Mouse (Mus musculus) myocyte (in vitro differentiated cells): ENCODE data around the gene Krt88. TPM values are rescaled to one million over a fixed set of nuclear protein-coding genes. Genes with fewer than 3 reads are reported as not detected.

ENCODE experiments used
- H3K27me3 ChIP-seq: one replicate; pipeline ENCODE4 v1.6.1; 2011; ENCODE audit not compliant: control insufficient read depth, insufficient read depth, insufficient read length
- H3K36me3 ChIP-seq: one replicate; pipeline ENCODE4 v1.6.1; 2011; ENCODE audit not compliant: control insufficient read depth, insufficient read depth
- H3K4me2 ChIP-seq: one replicate; pipeline ENCODE4 v1.6.1; 2011; ENCODE audit warnings: low read depth, control low read depth
- H3K4me3 ChIP-seq: one replicate; pipeline ENCODE4 v1.5.1; 2011; ENCODE audit warnings: mild to moderate bottlenecking, control low read depth, moderate library complexity
- H3K79me2 ChIP-seq: one replicate; pipeline ENCODE4 v1.6.1; 2011; ENCODE audit not compliant: control insufficient read depth, insufficient read depth
- H3ac ChIP-seq: one replicate; pipeline ENCODE4 v1.6.1; 2011; ENCODE audit not compliant: control insufficient read depth, insufficient read length
- CEBPB ChIP-seq: IDR thresholded peaks from 2 replicates; pipeline ENCODE4 v1.6.1; 2011; ENCODE audit warnings: mild to moderate bottlenecking, moderate library complexity; ENCODE audit not compliant: poor library complexity, insufficient read depth, severe bottlenecking
- E2F4 ChIP-seq: IDR thresholded peaks from one replicate; pipeline ENCODE4 v1.6.1; 2011; ENCODE audit warnings: mild to moderate bottlenecking, control low read depth, moderate library complexity; ENCODE audit not compliant: insufficient read depth
- MAX ChIP-seq: IDR thresholded peaks from one replicate; pipeline ENCODE4 v1.6.1; 2011; ENCODE audit warnings: low read depth, mild to moderate bottlenecking, control low read depth
- MYOD1 ChIP-seq, 3 experiments: IDR thresholded peaks; one replicate each; pipeline ENCODE4 v1.6.1; 2011; ENCODE audit warnings: control low read depth in 2 of 3, low read depth in 2 of 3, mild to moderate bottlenecking in 2 of 3, moderate library complexity in 1 of 3; ENCODE audit not compliant: insufficient read length in 2 of 3, control insufficient read depth in 1 of 3
- MYOG ChIP-seq, 3 experiments: IDR thresholded peaks; one replicate each; pipeline ENCODE4 v1.6.1; 2011; ENCODE audit warnings: control low read depth in 2 of 3, low read depth in 2 of 3, mild to moderate bottlenecking in 2 of 3; ENCODE audit not compliant: insufficient read length in 2 of 3, control insufficient read depth in 1 of 3, insufficient read depth in 1 of 3
- POLR2A ChIP-seq: IDR thresholded peaks from one replicate; pipeline ENCODE4 v1.6.1; 2011; ENCODE audit warnings: low read depth, mild to moderate bottlenecking, control low read depth, moderate library complexity; ENCODE audit not compliant: insufficient read length
- POLR2AphosphoS2 ChIP-seq: IDR thresholded peaks from one replicate; pipeline ENCODE4 v1.6.1; 2011; ENCODE audit warnings: low read depth, control low read depth; ENCODE audit not compliant: insufficient read length
- REST ChIP-seq: IDR thresholded peaks from one replicate; pipeline ENCODE4 v1.6.1; 2011; ENCODE audit warnings: mild to moderate bottlenecking, control low read depth, moderate library complexity; ENCODE audit not compliant: insufficient read depth, insufficient read length
- SRF ChIP-seq: IDR thresholded peaks from one replicate; pipeline ENCODE4 v1.6.1; 2011; ENCODE audit warnings: low read depth; ENCODE audit not compliant: control insufficient read depth, insufficient read length
- TCF12 ChIP-seq: IDR thresholded peaks from one replicate; pipeline ENCODE4 v1.6.1; 2011; ENCODE audit warnings: mild to moderate bottlenecking, control low read depth; ENCODE audit not compliant: poor library complexity, insufficient read depth, severe bottlenecking
- TCF3 ChIP-seq: IDR thresholded peaks from one replicate; pipeline ENCODE4 v1.6.1; 2011; ENCODE audit warnings: low read depth, control low read depth; ENCODE audit not compliant: insufficient read length
- USF1 ChIP-seq: IDR thresholded peaks from one replicate; pipeline ENCODE4 v1.6.1; 2011; ENCODE audit warnings: low read depth, mild to moderate bottlenecking, control low read depth, moderate library complexity
- polyA plus RNA-seq: library from polyadenylated mRNA; unstranded; fragments of >200 nt; fragmentation: generic; extraction: Trizol; gene quantifications from one replicate; pipeline ENCODE4 v1.2.1, GENCODE M21; 2012; ENCODE audit warnings: missing spikeins

Gene Krt88
- polyA plus RNA-seq, 1 experiment = not detected

- TF ChIP-seq REST = no peak
- no peak for TF ChIP-seq POLR2AphosphoS2
- no peak overlapping the region for H3K4me3 ChIP-seq
- no peaks in the 10 kb centered on the region for H3K36me3 ChIP-seq
- H3ac ChIP-seq = no peak overlapping the region
- H3K4me2 ChIP-seq = peak overlapping the region; percentile 45
- no peaks in the 10 kb centered on the region for H3K79me2 ChIP-seq
- H3K27me3 ChIP-seq = no peaks in the 10 kb centered on the region
Observed at GRCm38 (mm10) chr15:101455292-101455691, 7.7 kb downstream of the Krt88 start.

GRCm38 (mm10) chr15:101455891-101456290 lies 8.3 kb downstream of the Krt88 start:
- Histone ChIP-seq H3K4me2 (no peak overlapping the region), H3K36me3 (no peaks in the 10 kb centered on the region), H3K27me3 (no peaks in the 10 kb centered on the region), H3K4me3 (no peak overlapping the region), H3ac (no peak overlapping the region), H3K79me2 (no peaks in the 10 kb centered on the region)
- TF ChIP-seq MYOG (IDR thresholded peaks at IDR 0.05; ENCODE audit: control insufficient read depth in 1 of 3, insufficient read depth in 1 of 3, insufficient read length in 2 of 3, low read depth in 2 of 3) = no peak
- TF ChIP-seq E2F4 = no peak

GRCm38 (mm10) chr15:101458361-101458930 lies 10.9 kb downstream of the Krt88 start:
- Histone ChIP-seq H3ac (no peak overlapping the region), H3K79me2 (no peaks in the 10 kb centered on the region), H3K36me3 (no peaks in the 10 kb centered on the region), H3K4me3 (no peak overlapping the region), H3K27me3 (peaks cover 23% of the 10 kb centered on the region), H3K4me2 (no peak overlapping the region)
- TF ChIP-seq MYOD1 (IDR thresholded peaks at IDR 0.05; ENCODE audit: control insufficient read depth in 1 of 3, insufficient read length in 2 of 3, low read depth in 2 of 3) (no peak), SRF (no peak), POLR2AphosphoS2 (no peak), CEBPB (no peak), E2F4 (no peak), USF1 (no peak), REST (no peak), TCF12 (no peak), MAX (no peak), MYOG (IDR thresholded peaks at IDR 0.05; ENCODE audit: control insufficient read depth in 1 of 3, insufficient read depth in 1 of 3, insufficient read length in 2 of 3, low read depth in 2 of 3) (no peak), POLR2A (no peak), TCF3 (no peak)

GRCm38 (mm10) chr15:101459283-101459682 lies 11.7 kb downstream of the Krt88 start:
- Histone ChIP-seq H3K4me3 (no peak overlapping the region), H3ac (no peak overlapping the region), H3K36me3 (no peaks in the 10 kb centered on the region), H3K79me2 (no peaks in the 10 kb centered on the region), H3K4me2 (no peak overlapping the region), H3K27me3 (peaks cover 28% of the 10 kb centered on the region)
- TF ChIP-seq E2F4 (no peak), SRF (no peak), POLR2AphosphoS2 (no peak), TCF12 (no peak), MYOG (IDR thresholded peaks at IDR 0.05; ENCODE audit: control insufficient read depth in 1 of 3, insufficient read depth in 1 of 3, insufficient read length in 2 of 3, low read depth in 2 of 3) (no peak), USF1 (no peak), CEBPB (no peak), TCF3 (no peak)

- no peak within 1 kb of the TSS for H3K4me3 ChIP-seq
- TF ChIP-seq E2F4 = no peak
- no peak within 1 kb of the TSS for H3ac ChIP-seq
- H3K36me3 ChIP-seq = no peaks in the 10 kb centered on the region
- H3K27me3 ChIP-seq = peaks cover 34% of the 10 kb centered on the region
- no peaks in the 10 kb centered on the region for H3K79me2 ChIP-seq
- H3K4me2 ChIP-seq = no peak within 1 kb of the TSS
Observed at GRCm38 (mm10) chr15:101463651-101464050, 16.1 kb downstream of the Krt88 start, which contains the start of gene Krt81. Gene Krt81, minus strand, starts transcription at chr15:101463751.

- no peak overlapping the region for H3K4me3 ChIP-seq
- H3K4me2 ChIP-seq = no peak overlapping the region
- peaks cover 6% of the 10 kb centered on the region for H3K27me3 ChIP-seq
- TF ChIP-seq CEBPB (no peak), TCF3 (no peak), USF1 (no peak), POLR2AphosphoS2 (no peak), POLR2A (no peak), TCF12 (no peak)
- H3ac ChIP-seq = no peak overlapping the region
- no peaks in the 10 kb centered on the region for H3K79me2 ChIP-seq
- no peaks in the 10 kb centered on the region for H3K36me3 ChIP-seq
Observed at GRCm38 (mm10) chr15:101469093-101469492, 21.5 kb downstream of the Krt88 start.
